Mouse (Mus musculus): Measurements from ENCODE around the gene Gja10. TPM values are rescaled to one million over a fixed set of nuclear protein-coding genes. Genes with fewer than 3 reads are reported as not detected.

The Gja10 gene
- not detected in 2 replicates for polyA plus RNA-seq (2012; rRNA removed)

GRCm38 (mm10) chr4:32602660-32603059 is at the start of gene Gja10:
Gene Gja10, minus strand, starts transcription at chr4:32602760.
- TF ChIP-seq CTCF (IDR thresholded peaks at IDR 0.05; ENCODE audit: borderline replicate concordance, extremely low read depth, insufficient read depth, insufficient read length) (no peak), POLR2A (IDR thresholded peaks at IDR 0.05; ENCODE audit: borderline replicate concordance, extremely low read depth, insufficient read depth, insufficient read length, poor library complexity, severe bottlenecking) (no peak)
- DNase-seq (ENCODE audit: low read depth): no peak

DNA sequence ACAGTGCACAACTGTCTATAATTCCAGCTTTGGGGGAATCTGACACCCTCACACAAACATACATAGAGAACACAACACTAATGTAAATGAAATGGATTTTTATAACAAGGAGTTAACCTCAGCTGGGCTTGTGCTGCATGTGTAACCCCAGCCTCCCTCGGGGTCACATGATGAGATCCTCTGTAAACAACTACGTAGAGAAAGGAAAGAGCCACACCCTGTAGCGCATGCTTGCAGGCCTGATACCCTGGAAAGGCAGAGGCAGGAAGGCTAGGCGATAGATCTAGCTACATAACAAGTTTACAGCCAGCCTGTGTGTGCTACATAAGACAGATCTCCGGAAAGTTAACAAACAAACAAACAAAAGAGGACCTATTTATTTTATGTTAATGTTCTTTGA is 49.1 kb upstream of the Gja10 start:
- no peak for DNase-seq (ENCODE audit: low read depth)
- no peak for TF ChIP-seq POLR2A (IDR thresholded peaks at IDR 0.05; ENCODE audit: borderline replicate concordance, extremely low read depth, insufficient read depth, insufficient read length, poor library complexity, severe bottlenecking)
- TF ChIP-seq CTCF (IDR thresholded peaks at IDR 0.05; ENCODE audit: borderline replicate concordance, extremely low read depth, insufficient read depth, insufficient read length): no peak

- no peak for DNase-seq (ENCODE audit: low read depth)
- no peak for TF ChIP-seq POLR2A (IDR thresholded peaks at IDR 0.05; ENCODE audit: borderline replicate concordance, extremely low read depth, insufficient read depth, insufficient read length, poor library complexity, severe bottlenecking)
- TF ChIP-seq CTCF (IDR thresholded peaks at IDR 0.05; ENCODE audit: borderline replicate concordance, extremely low read depth, insufficient read depth, insufficient read length): no peak
These were observed 19.1 kb upstream of the Gja10 start for GRCm38 (mm10) chr4:32621637-32622036.

GRCm38 (mm10) chr4:32615034-32615881 is 12.7 kb upstream of the Gja10 start, which contains the start of gene Casp8ap2:
Gene Casp8ap2, plus strand, starts transcription at chr4:32615451.
- TF ChIP-seq CTCF (IDR thresholded peaks at IDR 0.05; ENCODE audit: borderline replicate concordance, extremely low read depth, insufficient read depth, insufficient read length) (no peak), POLR2A (IDR thresholded peaks at IDR 0.05; ENCODE audit: borderline replicate concordance, extremely low read depth, insufficient read depth, insufficient read length, poor library complexity, severe bottlenecking) (peak; percentile 91)
- peak; percentile 100 for DNase-seq (ENCODE audit: low read depth)

- no peak for TF ChIP-seq POLR2A (IDR thresholded peaks at IDR 0.05; ENCODE audit: borderline replicate concordance, extremely low read depth, insufficient read depth, insufficient read length, poor library complexity, severe bottlenecking)
- no peak for TF ChIP-seq CTCF (IDR thresholded peaks at IDR 0.05; ENCODE audit: borderline replicate concordance, extremely low read depth, insufficient read depth, insufficient read length)
- peak; percentile 29 for DNase-seq (ENCODE audit: low read depth)
These were observed 1.4 kb downstream of the Gja10 start for GRCm38 (mm10) chr4:32601135-32601534.

- no peak for TF ChIP-seq CTCF (IDR thresholded peaks at IDR 0.05; ENCODE audit: borderline replicate concordance, extremely low read depth, insufficient read depth, insufficient read length)
- no peak for TF ChIP-seq POLR2A (IDR thresholded peaks at IDR 0.05; ENCODE audit: borderline replicate concordance, extremely low read depth, insufficient read depth, insufficient read length, poor library complexity, severe bottlenecking)
- DNase-seq (ENCODE audit: low read depth): no peak
These were observed 14.3 kb downstream of the Gja10 start for GRCm38 (mm10) chr4:32588237-32588636.

DNA sequence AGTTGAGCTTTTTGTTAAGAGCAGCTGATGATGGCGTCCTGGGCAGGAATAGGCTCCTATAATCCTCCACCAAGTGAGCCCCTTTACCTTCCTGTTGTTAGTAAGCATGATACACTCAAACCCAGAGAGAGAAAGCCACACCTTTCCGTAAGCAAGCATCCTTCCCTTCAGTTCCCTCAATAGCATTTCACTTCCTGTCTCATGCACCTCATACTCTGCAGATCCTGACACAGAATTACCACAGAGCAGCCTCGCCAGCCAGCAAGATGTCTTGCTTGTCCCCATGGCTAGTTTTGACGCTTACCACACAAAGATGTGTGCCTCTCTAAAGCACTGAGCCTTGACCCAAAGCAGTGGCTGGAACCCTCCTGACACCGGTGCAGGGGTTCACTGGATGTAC is 15.0 kb downstream of the Gja10 start:
- DNase-seq (ENCODE audit: low read depth): no peak
- TF ChIP-seq CTCF (IDR thresholded peaks at IDR 0.05; ENCODE audit: borderline replicate concordance, extremely low read depth, insufficient read depth, insufficient read length) (no peak), POLR2A (IDR thresholded peaks at IDR 0.05; ENCODE audit: borderline replicate concordance, extremely low read depth, insufficient read depth, insufficient read length, poor library complexity, severe bottlenecking) (no peak)

DNA sequence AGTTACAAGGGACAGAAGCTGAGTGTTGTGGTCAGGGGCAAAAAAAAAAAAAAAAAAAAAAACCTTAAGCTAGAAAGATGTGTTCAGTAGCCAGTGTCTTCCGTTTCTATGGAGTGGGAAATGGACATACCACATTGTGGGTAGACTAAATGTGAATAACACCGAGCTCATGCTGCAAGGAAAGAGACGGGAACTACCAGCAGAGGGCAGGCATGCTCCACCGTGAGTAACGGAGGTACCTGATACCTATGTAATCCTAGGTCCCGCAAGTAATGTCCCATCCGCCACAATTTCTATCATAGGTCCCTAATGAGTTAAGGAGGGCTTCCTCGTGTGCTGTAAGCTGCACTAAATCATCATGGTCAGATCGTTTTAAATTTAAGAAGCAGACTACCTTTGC is 16.0 kb downstream of the Gja10 start:
- peak; percentile 71 for DNase-seq (ENCODE audit: low read depth)
- TF ChIP-seq CTCF (IDR thresholded peaks at IDR 0.05; ENCODE audit: borderline replicate concordance, extremely low read depth, insufficient read depth, insufficient read length) (peak; percentile 70), POLR2A (IDR thresholded peaks at IDR 0.05; ENCODE audit: borderline replicate concordance, extremely low read depth, insufficient read depth, insufficient read length, poor library complexity, severe bottlenecking) (no peak)

- no peak for DNase-seq (ENCODE audit: low read depth)
- TF ChIP-seq CTCF (IDR thresholded peaks at IDR 0.05; ENCODE audit: borderline replicate concordance, extremely low read depth, insufficient read depth, insufficient read length): no peak
- TF ChIP-seq POLR2A (IDR thresholded peaks at IDR 0.05; ENCODE audit: borderline replicate concordance, extremely low read depth, insufficient read depth, insufficient read length, poor library complexity, severe bottlenecking): no peak
These were observed 18.4 kb downstream of the Gja10 start for GRCm38 (mm10) chr4:32584181-32584580.

- DNase-seq (ENCODE audit: low read depth): no peak
- TF ChIP-seq CTCF (IDR thresholded peaks at IDR 0.05; ENCODE audit: borderline replicate concordance, extremely low read depth, insufficient read depth, insufficient read length): no peak
- no peak for TF ChIP-seq POLR2A (IDR thresholded peaks at IDR 0.05; ENCODE audit: borderline replicate concordance, extremely low read depth, insufficient read depth, insufficient read length, poor library complexity, severe bottlenecking)
These were observed 22.7 kb downstream of the Gja10 start for GRCm38 (mm10) chr4:32579850-32580249.

DNA sequence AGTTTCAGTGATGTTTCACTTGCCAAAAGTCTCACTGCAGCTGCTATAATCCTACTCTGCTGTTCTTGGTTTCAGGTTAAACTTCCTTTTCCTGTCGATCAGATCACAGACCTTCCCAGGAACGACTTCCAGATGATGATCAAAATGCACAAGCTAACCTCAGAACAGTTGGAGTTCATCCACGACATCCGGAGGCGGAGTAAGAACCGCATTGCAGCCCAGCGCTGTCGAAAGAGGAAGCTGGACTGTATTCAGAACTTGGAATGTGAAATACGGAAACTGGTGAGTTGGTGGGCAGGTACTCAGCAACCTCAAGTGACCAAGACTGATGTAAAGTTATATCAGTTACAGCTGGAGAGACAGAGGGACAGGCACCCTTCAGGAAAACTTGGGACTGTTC is 27.4 kb downstream of the Gja10 start:
- DNase-seq (ENCODE audit: low read depth): no peak
- TF ChIP-seq CTCF (IDR thresholded peaks at IDR 0.05; ENCODE audit: borderline replicate concordance, extremely low read depth, insufficient read depth, insufficient read length): no peak
- no peak for TF ChIP-seq POLR2A (IDR thresholded peaks at IDR 0.05; ENCODE audit: borderline replicate concordance, extremely low read depth, insufficient read depth, insufficient read length, poor library complexity, severe bottlenecking)

- TF ChIP-seq CTCF (IDR thresholded peaks at IDR 0.05; ENCODE audit: borderline replicate concordance, extremely low read depth, insufficient read depth, insufficient read length) (peak; percentile 17; the same call in 1 of the 2 replicates), POLR2A (IDR thresholded peaks at IDR 0.05; ENCODE audit: borderline replicate concordance, extremely low read depth, insufficient read depth, insufficient read length, poor library complexity, severe bottlenecking) (no peak)
- DNase-seq (ENCODE audit: low read depth): no peak
These were observed 28.0 kb downstream of the Gja10 start for GRCm38 (mm10) chr4:32574604-32575003.
